Mouse (Mus musculus) left cerebral cortex, adult 2 months (tissue): ENCODE measurements at regions not wholly inside any gene's neighbourhood (a gene's known extent, or its start where the extent isn't known, plus 50 kb on each side); places are given as distances from the start of the nearest gene placed in this dataset.
A peak's percentile ranks its signal among the peaks of the same experiment; 100 is the strongest.

Source experiments
- DNase-seq, 2 experiments: peaks; one replicate each; pipeline ENCODE4 v3.0.0; 2021 to 2022; ENCODE audit warnings: low spot score in 2 of 2, mixed read lengths in 1 of 2; ENCODE audit errors: extremely low spot score in 1 of 2
- H3K27ac ChIP-seq: fragments of 200-600 bp; 2 replicates; pipeline ENCODE4 v1.8.1; 2022
- H3K4me3 ChIP-seq: fragments of 200-600 bp; 2 replicates; pipeline ENCODE4 v1.8.1; 2022
- CTCF ChIP-seq: fragments of 200-600 bp; IDR thresholded peaks from 2 replicates; pipeline ENCODE4 v1.8.1; 2022; ENCODE audit warnings: antibody characterized with exemption, mild to moderate bottlenecking, moderate library complexity
- intact Hi-C: fragments of 180-260 bp; cut with DNase I; formaldehyde crosslinking; loops from one replicate; pipeline ENCODE4 v1.15.1; 2025

DNA sequence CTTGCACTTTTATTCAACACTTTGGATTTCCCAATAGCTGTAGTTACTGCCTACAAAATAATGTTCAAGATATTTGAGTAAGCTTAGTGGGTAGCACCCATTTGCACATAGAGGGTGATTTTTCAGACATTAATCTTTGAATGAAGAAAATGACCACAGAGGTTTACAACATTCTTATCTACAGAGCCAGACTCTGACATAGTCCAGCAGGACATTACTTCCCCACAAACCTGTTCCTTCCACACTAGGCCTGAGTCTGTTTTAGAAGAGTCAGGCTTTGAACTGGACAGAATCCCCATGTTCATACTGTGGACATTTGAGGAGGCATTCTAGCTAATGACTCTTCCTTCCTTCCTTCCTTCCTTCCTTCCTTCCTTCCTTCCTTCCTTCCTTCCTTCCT, 233.6 kb upstream of the P2ry1 start:
- intact Hi-C loops: loop anchor here (10.0 kb wide), 1 partner anchor 894 kb away; no protein-coding TSS in a partner anchor
- no peak for TF ChIP-seq CTCF
- H3K27ac ChIP-seq: no peak overlapping the region
- DNase-seq: no peak
- no peak overlapping the region for H3K4me3 ChIP-seq

DNA sequence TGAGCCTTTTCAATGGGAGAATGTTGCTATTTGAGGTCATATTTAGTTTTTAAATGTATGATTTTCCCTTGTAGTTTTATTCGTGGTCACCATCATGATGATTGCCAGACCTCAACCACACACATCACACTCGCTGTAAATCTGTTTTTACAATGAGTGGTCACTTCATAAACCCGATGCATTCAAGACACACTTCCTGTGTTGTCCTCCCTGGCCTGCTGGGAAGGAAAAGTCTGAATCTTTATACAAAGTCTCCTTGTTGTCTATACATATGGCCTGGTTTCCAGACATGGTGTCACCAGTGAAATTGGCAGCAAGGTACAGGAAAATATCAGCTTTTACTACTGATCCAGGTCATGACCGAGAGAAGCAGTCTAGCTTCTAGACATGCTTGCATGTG, 230.7 kb upstream of the P2ry1 start:
- no peak overlapping the region for H3K27ac ChIP-seq
- H3K4me3 ChIP-seq: no peak overlapping the region
- no peak for TF ChIP-seq CTCF
- no peak for DNase-seq
- intact Hi-C loops: no loop called here

DNA sequence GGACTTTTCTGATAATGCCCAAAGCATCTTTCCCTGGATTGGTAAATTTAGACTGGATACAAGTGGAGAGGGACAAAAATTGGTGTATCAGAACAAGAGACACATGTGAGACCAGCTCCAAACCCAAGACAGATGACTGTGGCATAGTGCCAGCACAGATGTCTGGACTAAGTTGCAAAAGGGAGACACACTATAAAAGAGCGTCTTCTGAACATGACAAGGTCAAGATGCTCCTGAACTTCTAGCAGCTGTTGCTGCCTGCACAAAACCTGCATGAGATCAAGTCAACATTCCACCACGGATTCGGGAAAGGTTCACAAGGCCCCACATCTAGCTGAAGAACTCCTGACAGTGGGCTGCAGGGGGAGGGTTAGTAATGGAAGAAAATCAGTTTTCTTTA, 229.2 kb upstream of the P2ry1 start:
- intact Hi-C loops: no loop called here
- Histone ChIP-seq H3K4me3 (no peak overlapping the region), H3K27ac (no peak overlapping the region)
- TF ChIP-seq CTCF: no peak
- DNase-seq: no peak

DNA sequence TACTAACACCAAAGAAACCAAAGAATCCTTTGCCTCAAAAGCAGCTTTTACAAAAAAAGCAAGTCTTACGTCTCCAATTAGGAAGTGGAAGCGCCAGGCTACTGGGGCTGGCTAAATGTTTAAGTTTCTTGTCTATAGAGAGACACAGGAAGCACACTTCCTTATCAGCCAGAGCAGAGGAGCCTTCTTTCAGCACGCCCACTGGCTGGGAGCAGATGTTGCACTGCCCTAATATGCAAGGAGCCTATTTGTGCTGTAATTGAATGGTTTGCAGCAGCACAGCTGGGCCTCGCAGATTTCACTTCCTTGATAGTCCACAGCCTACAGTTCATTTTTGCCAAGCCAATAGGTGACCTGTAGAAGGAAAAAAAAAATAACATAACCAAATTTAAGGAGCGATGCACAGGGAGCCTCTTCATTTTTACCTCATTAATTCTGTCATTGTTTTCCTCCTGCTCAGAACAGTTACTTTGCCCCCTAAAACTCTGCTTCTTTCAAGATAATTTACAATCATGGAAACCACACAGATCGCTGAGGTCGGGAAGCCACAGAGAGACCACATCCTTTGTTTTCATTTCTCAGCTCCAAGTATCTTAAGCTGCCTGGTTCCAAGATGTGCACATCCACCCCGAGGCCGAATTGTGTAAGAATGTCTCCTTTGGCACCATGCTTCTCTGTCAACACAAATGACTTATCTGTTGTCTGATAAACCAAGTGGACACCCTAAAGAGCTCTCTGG, 217.3 kb upstream of the P2ry1 start:
- H3K4me3 ChIP-seq: no peak overlapping the region
- no peak for TF ChIP-seq CTCF
- DNase-seq: no peak
- H3K27ac ChIP-seq: no peak overlapping the region
- intact Hi-C loops: no loop called here

DNA sequence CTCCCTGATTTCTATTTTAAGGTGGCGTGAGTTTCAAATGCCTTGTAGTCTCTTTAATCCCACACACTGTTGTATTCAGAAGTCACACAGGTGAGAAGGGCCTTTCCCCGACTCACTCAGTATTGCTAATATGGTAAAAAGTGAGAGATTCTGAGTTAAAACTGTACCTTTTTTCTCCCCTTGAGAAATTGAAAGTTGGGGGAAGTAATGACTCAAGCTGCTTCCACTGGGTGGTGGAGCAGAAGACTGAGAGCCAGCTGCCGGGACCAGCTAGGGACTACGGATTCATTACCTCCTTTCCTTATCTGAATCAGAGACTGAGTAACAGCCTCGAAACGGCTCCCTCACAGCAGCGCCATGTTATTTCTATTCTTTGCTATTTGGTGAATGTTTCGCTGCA, 214.6 kb upstream of the P2ry1 start:
- intact Hi-C loops: no loop called here
- no peak for TF ChIP-seq CTCF
- H3K4me3 ChIP-seq: no peak overlapping the region
- no peak for DNase-seq
- no peak overlapping the region for H3K27ac ChIP-seq

DNA sequence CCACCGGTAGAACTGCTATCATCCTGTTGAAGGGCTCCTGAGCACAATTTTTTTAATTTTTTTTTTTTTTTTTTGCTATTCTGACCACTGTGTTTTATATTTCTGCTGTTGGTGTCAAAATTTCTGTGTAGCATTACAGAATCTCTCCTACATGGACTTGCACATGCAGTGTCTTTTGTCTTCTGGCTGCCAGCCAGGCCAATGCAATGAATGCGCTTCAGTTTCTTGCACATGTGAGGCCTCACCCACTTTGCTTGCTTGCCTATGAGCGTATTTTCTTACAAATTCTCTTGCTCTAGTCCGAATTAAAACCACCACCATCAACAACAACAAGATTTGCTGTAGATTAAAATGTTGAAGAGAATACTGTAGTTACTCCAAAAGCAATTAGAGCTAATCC, 213.2 kb upstream of the P2ry1 start:
- H3K4me3 ChIP-seq: no peak overlapping the region
- DNase-seq: no peak
- intact Hi-C loops: no loop called here
- no peak overlapping the region for H3K27ac ChIP-seq
- TF ChIP-seq CTCF: no peak

DNA sequence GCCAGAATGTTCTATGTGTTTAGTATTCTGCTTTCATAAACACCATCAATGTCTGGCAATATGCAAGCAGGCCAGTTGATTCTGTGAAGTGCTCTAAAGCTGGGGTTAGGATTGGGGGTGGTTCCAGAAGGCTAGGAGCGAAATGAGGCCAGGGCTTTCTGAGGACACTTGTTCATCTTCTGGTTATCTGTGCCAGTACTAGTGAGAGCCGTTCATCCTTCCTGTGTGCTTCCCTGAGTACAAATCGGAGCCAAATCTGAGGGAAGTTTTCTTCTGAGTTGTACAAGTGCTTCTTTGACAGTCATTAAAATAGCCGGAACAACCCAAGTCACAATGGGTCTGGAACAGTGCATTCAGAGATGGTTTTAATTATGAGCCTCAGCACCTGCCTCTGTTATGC, 210.4 kb upstream of the P2ry1 start:
- Histone ChIP-seq H3K4me3 (no peak overlapping the region), H3K27ac (no peak overlapping the region)
- no peak for TF ChIP-seq CTCF
- intact Hi-C loops: no loop called here
- DNase-seq: no peak

DNA sequence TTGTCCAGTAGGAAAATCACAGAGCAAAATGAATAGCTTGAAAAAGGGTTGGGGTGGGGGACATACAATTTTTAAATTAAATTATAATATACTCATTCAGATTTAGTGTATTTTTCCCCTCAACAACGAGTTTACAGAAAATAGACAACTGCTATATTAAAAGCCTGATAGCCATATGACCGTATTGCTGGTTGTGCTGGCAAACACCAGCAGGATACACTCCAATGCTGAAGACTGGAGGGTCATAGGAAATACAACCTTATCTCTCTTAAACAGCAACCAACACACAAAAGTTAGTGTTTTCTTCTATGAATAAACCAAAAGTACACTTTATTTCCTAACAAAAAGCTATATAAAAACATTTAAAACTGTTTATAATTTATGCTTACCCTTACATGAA, 206.4 kb upstream of the P2ry1 start:
- no peak overlapping the region for H3K27ac ChIP-seq
- no peak for TF ChIP-seq CTCF
- DNase-seq: no peak
- H3K4me3 ChIP-seq: no peak overlapping the region
- intact Hi-C loops: no loop called here

DNA sequence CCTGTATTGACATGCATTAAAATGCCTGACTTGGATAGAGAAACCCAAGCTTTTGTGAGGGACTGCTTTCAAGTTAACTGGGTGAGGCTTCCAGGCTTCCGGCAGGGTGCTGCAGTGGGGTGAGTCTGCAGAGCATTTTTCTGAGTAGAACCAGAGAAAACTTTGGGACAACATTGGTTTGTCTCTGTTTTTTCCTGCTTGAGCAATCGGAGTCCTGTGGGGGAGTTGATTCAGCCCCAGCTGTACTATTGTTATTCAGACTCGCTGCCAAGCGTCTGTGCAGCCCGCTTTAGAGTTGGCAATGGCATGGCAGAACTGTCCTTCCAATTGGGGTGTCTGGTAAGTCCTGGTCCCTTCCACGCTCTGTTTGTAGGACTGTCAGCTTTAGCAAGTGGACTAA, 204.8 kb upstream of the P2ry1 start:
- no peak overlapping the region for H3K27ac ChIP-seq
- DNase-seq: peak in 1 of 2 experiments; percentile 17
- TF ChIP-seq CTCF: no peak
- intact Hi-C loops: no loop called here
- no peak overlapping the region for H3K4me3 ChIP-seq

DNA sequence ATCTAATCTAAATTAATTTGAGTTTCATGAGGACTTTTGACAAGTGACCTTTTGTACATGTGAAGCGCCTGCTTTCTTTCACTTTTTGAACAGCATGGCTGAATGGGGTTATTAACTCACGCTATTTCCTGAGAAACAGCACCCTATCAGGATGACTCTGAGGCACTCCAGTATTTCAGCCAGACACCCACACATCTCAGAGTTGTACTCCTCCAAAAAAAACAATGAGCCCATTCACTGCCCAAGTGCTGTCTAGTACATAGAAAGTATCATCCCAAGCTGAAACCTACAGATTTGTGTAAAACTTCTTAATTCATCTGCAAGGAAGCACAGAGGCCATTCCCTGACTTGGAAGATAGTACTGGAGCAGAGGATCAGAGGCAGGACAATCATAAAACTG, 204.1 kb upstream of the P2ry1 start:
- no peak for TF ChIP-seq CTCF
- H3K27ac ChIP-seq: no peak overlapping the region
- DNase-seq: no peak
- no peak overlapping the region for H3K4me3 ChIP-seq
- intact Hi-C loops: no loop called here

DNA sequence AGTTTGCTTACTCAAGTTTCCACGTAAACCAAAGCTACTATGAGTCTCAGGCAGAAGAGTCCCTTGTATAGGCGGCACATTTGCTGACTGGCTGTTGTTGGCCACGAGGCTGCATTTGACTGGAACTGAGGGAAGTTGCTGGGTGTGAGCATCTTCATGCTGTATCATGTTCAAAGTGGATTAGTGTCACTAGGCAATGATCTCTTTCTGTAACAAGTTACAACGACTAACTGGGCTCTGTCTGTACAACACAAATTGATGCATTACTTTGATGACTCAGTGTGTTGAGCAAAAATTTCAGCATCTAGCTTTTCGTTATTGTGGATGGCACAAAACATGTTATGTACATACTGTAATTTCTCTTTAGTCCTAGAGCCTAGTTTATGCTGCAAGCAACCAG, 203.7 kb upstream of the P2ry1 start:
- no peak for TF ChIP-seq CTCF
- Histone ChIP-seq H3K27ac (no peak overlapping the region), H3K4me3 (no peak overlapping the region)
- intact Hi-C loops: no loop called here
- no peak for DNase-seq

DNA sequence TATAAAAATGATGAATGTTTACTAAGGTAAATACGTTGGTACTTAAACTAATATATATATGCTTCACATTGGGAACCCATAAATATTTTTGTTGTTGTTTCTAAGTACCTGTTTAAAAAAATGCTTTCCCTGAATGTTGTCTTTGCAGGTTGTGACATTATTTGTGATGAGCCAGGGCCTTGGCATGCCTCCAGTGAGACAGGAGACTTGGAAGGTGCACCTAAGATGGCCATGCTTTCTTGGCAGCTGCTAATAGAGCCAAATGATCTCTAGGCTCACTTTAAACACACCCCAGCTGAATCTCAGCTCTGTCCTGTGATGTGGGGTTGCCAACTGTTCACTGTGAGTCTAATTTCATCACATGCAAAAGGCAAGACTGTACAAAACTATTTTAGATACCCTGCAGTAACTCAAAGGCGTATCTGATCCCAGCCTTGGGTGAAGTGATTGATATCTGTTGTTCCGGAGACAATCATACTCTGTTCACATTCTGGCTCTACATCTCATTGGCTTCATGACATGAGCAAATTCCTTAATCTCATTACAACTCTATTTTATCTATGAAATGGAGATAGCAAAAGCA, 197.8 kb upstream of the P2ry1 start:
- Histone ChIP-seq H3K4me3 (no peak overlapping the region), H3K27ac (no peak overlapping the region)
- DNase-seq: no peak
- no peak for TF ChIP-seq CTCF
- intact Hi-C loops: no loop called here

DNA sequence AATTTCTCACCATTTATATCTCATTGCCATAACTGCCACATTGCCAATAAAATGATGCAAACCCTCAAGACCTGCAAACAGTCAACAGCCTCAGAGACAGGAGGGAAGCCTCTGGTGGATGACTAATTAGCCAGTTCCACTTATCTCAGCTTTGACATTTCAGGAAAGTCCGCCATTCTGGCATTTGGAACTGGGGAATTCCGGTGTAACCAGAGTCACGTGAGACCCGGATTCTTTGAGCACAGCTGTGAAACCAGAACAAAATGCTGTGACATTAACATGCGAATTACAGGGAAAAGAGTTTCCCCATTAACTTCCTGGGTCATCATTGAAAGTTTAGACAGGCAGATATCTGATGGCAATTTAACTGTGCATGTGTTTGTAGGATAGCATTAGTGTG, 190.7 kb upstream of the P2ry1 start:
- Histone ChIP-seq H3K4me3 (no peak overlapping the region), H3K27ac (no peak overlapping the region)
- no peak for DNase-seq
- intact Hi-C loops: no loop called here
- no peak for TF ChIP-seq CTCF
